Mouse (Mus musculus) liver, postnatal 0 days (tissue): Measurements from ENCODE around the gene Isca2.

ENCODE experiments used
- CTCF ChIP-seq: sonication (generic); IDR thresholded peaks from 2 replicates; pipeline ENCODE4 v1.5.1; 2016; ENCODE audit warnings: antibody characterized with exemption, low read depth
- EP300 ChIP-seq: IDR thresholded peaks from 2 replicates; pipeline ENCODE4 v1.6.1; 2016; ENCODE audit warnings: antibody characterized with exemption, low read depth, mild to moderate bottlenecking

- no peak for TF ChIP-seq CTCF
- no peak for TF ChIP-seq EP300
Measured at GRCm38 (mm10) chr12:84733366-84733765, 39.7 kb upstream of the Isca2 start.
